Mouse (Mus musculus) forebrain, postnatal 0 days (tissue): ENCODE measurements around the gene Aim2. TPM values are rescaled to one million over a fixed set of nuclear protein-coding genes. Genes with fewer than 3 reads are reported as not detected.
A peak's percentile ranks its signal among the peaks of the same experiment; 100 is the strongest.

Source experiments
- ATAC-seq: fragments of 200-750 bp; cut with Nextera tagmentation; 2 replicates; pipeline ENCODE4 v1.8.0; 2017; ENCODE audit warnings: mild to moderate bottlenecking, moderate library complexity
- DNase-seq: peaks from one replicate; pipeline ENCODE4 v3.0.0-alpha.2; 2015
- H3K27ac ChIP-seq: fragments of 300-500 bp; sonication (generic); 2 replicates; pipeline ENCODE4 v1.5.1; 2014; ENCODE audit warnings: low read depth, mild to moderate bottlenecking, antibody characterized with exemption, low read length, moderate library complexity, mixed read lengths
- H3K27me3 ChIP-seq: fragments of 300-500 bp; sonication (generic); 2 replicates; pipeline ENCODE4 v1.6.1; 2014; ENCODE audit warnings: mild to moderate bottlenecking, low read length, mixed read lengths; ENCODE audit not compliant: insufficient read depth
- H3K36me3 ChIP-seq: fragments of 300-500 bp; sonication (generic); 2 replicates; pipeline ENCODE4 v1.6.1; 2014; ENCODE audit warnings: mild to moderate bottlenecking, moderate library complexity; ENCODE audit not compliant: insufficient read depth
- H3K4me1 ChIP-seq: fragments of 300-500 bp; sonication (generic); 2 replicates; pipeline ENCODE4 v1.6.1; 2014; ENCODE audit warnings: antibody characterized with exemption; ENCODE audit not compliant: insufficient read depth
- H3K4me2 ChIP-seq: fragments of 300-500 bp; sonication (generic); 2 replicates; pipeline ENCODE4 v1.6.1; 2014; ENCODE audit warnings: low read depth, mild to moderate bottlenecking, moderate library complexity
- H3K4me3 ChIP-seq: fragments of 300-500 bp; sonication (generic); 2 replicates; pipeline ENCODE4 v1.5.1; 2014; ENCODE audit warnings: low read depth, low read length, mixed read lengths
- H3K9ac ChIP-seq: fragments of 300-500 bp; sonication (generic); 2 replicates; pipeline ENCODE4 v1.6.1; 2014; ENCODE audit warnings: mild to moderate bottlenecking
- H3K9me3 ChIP-seq: fragments of 300-500 bp; sonication (generic); 2 replicates; pipeline ENCODE4 v1.6.1; 2016; ENCODE audit warnings: low read length
- CTCF ChIP-seq: sonication (generic); IDR thresholded peaks from 2 replicates; pipeline ENCODE4 v1.5.1; 2016; ENCODE audit warnings: antibody characterized with exemption, control low read depth, low read depth
- WGBS: fragments of 180-500 bp; shearing (Covaris S2); extraction: QIAGEN DNeasy Blood & Tissue Kit; methylation state at CpG from one replicate; pipeline ENCODE4 v1.1.7; 2014; 5-methylcytosine and 5-hydroxymethylcytosine counted together
- polyA plus RNA-seq: library from polyadenylated mRNA; unstranded; fragments of >200 nt; fragmentation: Nextera tagmentation; extraction: Ambion mirVana; gene quantifications from 2 replicates; pipeline ENCODE4 v1.2.1, GENCODE M21; 2015
- total RNA-seq: library from RNA; depleted of rRNA; stranded (reverse); fragments of >200 nt; gene quantifications from 2 replicates; pipeline ENCODE4 v1.2.3, GENCODE M21; 2014

The Aim2 gene
- total and polyA plus RNA-seq, 2 experiments from 2014 or later = 1.8 to 2.3 TPM

GRCm38 (mm10) chr1:173332418-173332817 lies 18.3 kb upstream of the Aim2 start:
- no peak overlapping the region for H3K27ac ChIP-seq

GRCm38 (mm10) chr1:173333312-173334253 lies 17.1 kb upstream of the Aim2 start, which contains the start of gene Ackr1:
Gene Ackr1 (minus strand): TSS chr1:173333750.
- ATAC-seq = no peak
- no peak for DNase-seq
- H3K36me3 ChIP-seq = peaks cover 22% of the 10 kb centered on the region
- WGBS = 76% methylated on average over 9 of the region's 9 CpGs
- TF ChIP-seq CTCF = no peak
- H3K4me2 ChIP-seq = no peak within 1 kb of the TSS
- no peak within 1 kb of the TSS for H3K4me3 ChIP-seq
- H3K9me3 ChIP-seq = no peaks in the 10 kb centered on the region
- H3K4me1 ChIP-seq = no peaks in the 10 kb centered on the region
- H3K9ac ChIP-seq = no peak within 1 kb of the TSS
- no peak within 1 kb of the TSS for H3K27ac ChIP-seq
- no peaks in the 10 kb centered on the region for H3K27me3 ChIP-seq

More at GRCm38 (mm10) chr1:173332418-173332817, 18.3 kb upstream of the Aim2 start:
- H3K9me3 ChIP-seq = no peaks in the 10 kb centered on the region
- no peaks in the 10 kb centered on the region for H3K4me1 ChIP-seq
- WGBS = 94% methylated on average over 5 of the region's 5 CpGs
- no peak for TF ChIP-seq CTCF
- DNase-seq (no peak), ATAC-seq (no peak)
- no peak overlapping the region for H3K4me2 ChIP-seq
- H3K9ac ChIP-seq = no peak overlapping the region
- H3K4me3 ChIP-seq = no peak overlapping the region
- H3K36me3 ChIP-seq = peaks cover 10% of the 10 kb centered on the region
- H3K27me3 ChIP-seq = no peaks in the 10 kb centered on the region

- Histone ChIP-seq H3K4me3 (no peak overlapping the region), H3K9me3 (no peaks in the 10 kb centered on the region), H3K27ac (no peak overlapping the region), H3K27me3 (no peaks in the 10 kb centered on the region), H3K4me1 (no peaks in the 10 kb centered on the region), H3K36me3 (peaks cover 41% of the 10 kb centered on the region), H3K9ac (no peak overlapping the region), H3K4me2 (no peak overlapping the region)
- peak; percentile 30; the same call in 1 of the 2 replicates for ATAC-seq
- no peak for TF ChIP-seq CTCF
- WGBS = 55% methylated on average over 11 of the region's 11 CpGs
- no peak for DNase-seq
These were observed 14.8 kb upstream of the Aim2 start for GRCm38 (mm10) chr1:173335903-173336302.

GRCm38 (mm10) chr1:173337008-173337407 lies 13.7 kb upstream of the Aim2 start:
- ATAC-seq (no peak), DNase-seq (no peak)
- H3K27me3 ChIP-seq = no peaks in the 10 kb centered on the region
- H3K9ac ChIP-seq = no peak overlapping the region
- H3K4me1 ChIP-seq = no peaks in the 10 kb centered on the region
- 94% methylated on average over 10 of the region's 10 CpGs for WGBS
- no peak overlapping the region for H3K4me3 ChIP-seq
- no peaks in the 10 kb centered on the region for H3K9me3 ChIP-seq
- H3K4me2 ChIP-seq = no peak overlapping the region
- TF ChIP-seq CTCF = no peak
- peaks cover 48% of the 10 kb centered on the region for H3K36me3 ChIP-seq
- H3K27ac ChIP-seq = no peak overlapping the region

GRCm38 (mm10) chr1:173339543-173339942 lies 11.1 kb upstream of the Aim2 start:
- H3K9ac ChIP-seq = no peak overlapping the region
- H3K4me3 ChIP-seq = no peak overlapping the region
- no peaks in the 10 kb centered on the region for H3K27me3 ChIP-seq
- H3K27ac ChIP-seq = no peak overlapping the region
- H3K4me2 ChIP-seq = no peak overlapping the region
- H3K36me3 ChIP-seq = peaks cover 63% of the 10 kb centered on the region
- peak; percentile 93 for TF ChIP-seq CTCF
- no peaks in the 10 kb centered on the region for H3K4me1 ChIP-seq
- ATAC-seq (peak; percentile 72), DNase-seq (peak; percentile 84)
- 7% methylated on average over 2 of the region's 2 CpGs for WGBS
- H3K9me3 ChIP-seq = no peaks in the 10 kb centered on the region

- Histone ChIP-seq H3K4me1 (no peaks in the 10 kb centered on the region), H3K36me3 (peaks cover 71% of the 10 kb centered on the region), H3K9me3 (no peaks in the 10 kb centered on the region), H3K4me2 (no peak overlapping the region), H3K27me3 (no peaks in the 10 kb centered on the region), H3K9ac (no peak overlapping the region), H3K4me3 (no peak overlapping the region), H3K27ac (no peak overlapping the region)
- WGBS = 29% methylated on average over 1 of the region's 1 CpGs
- ATAC-seq (0 out of 2 replicates have a peak, but pooled peaks have one; percentile 25), DNase-seq (no peak)
- TF ChIP-seq CTCF = no peak
These were observed 8.3 kb upstream of the Aim2 start for GRCm38 (mm10) chr1:173342425-173342824.

GRCm38 (mm10) chr1:173343934-173344333 lies 6.7 kb upstream of the Aim2 start:
- no peaks in the 10 kb centered on the region for H3K4me1 ChIP-seq
- TF ChIP-seq CTCF = no peak
- no peak overlapping the region for H3K9ac ChIP-seq
- ATAC-seq = peak; percentile 34; the same call in 1 of the 2 replicates
- no peaks in the 10 kb centered on the region for H3K27me3 ChIP-seq
- peaks cover 56% of the 10 kb centered on the region for H3K36me3 ChIP-seq
- H3K4me3 ChIP-seq = no peak overlapping the region
- 15% methylated on average over 3 of the region's 3 CpGs for WGBS
- H3K27ac ChIP-seq = no peak overlapping the region
- H3K9me3 ChIP-seq = no peaks in the 10 kb centered on the region
- H3K4me2 ChIP-seq = no peak overlapping the region
- DNase-seq = no peak
